Mouse (Mus musculus) kidney, embryonic 14.5 days (tissue): ENCODE measurements around the gene Ccdc102a. TPM values are rescaled to one million over a fixed set of nuclear protein-coding genes. Genes with fewer than 3 reads are reported as not detected.

ENCODE experiments used
- ATAC-seq: fragments of 200-750 bp; cut with Nextera tagmentation; 2 replicates; pipeline ENCODE4 v1.8.0; 2017; ENCODE audit warnings: moderate number of reproducible peaks, mild to moderate bottlenecking, moderate TSS enrichment, moderate library complexity; ENCODE audit not compliant: low FRiP score, low TSS enrichment
- H3K27ac ChIP-seq: fragments of 300-500 bp; sonication (generic); 2 replicates; pipeline ENCODE4 v1.5.1; 2014; ENCODE audit warnings: low read depth, mild to moderate bottlenecking, low read length, moderate library complexity, mixed read lengths
- H3K27me3 ChIP-seq: fragments of 300-500 bp; sonication (generic); 2 replicates; pipeline ENCODE4 v1.6.1; 2014; ENCODE audit warnings: mild to moderate bottlenecking, low read length; ENCODE audit not compliant: control insufficient read depth, insufficient read depth
- H3K36me3 ChIP-seq: fragments of 300-500 bp; sonication (generic); 2 replicates; pipeline ENCODE4 v1.6.1; 2014; ENCODE audit warnings: low read length, mixed read lengths; ENCODE audit not compliant: control insufficient read depth, insufficient read depth
- H3K4me1 ChIP-seq: fragments of 300-500 bp; sonication (generic); 2 replicates; pipeline ENCODE4 v1.6.1; 2014; ENCODE audit warnings: low read length, mixed read lengths; ENCODE audit not compliant: control insufficient read depth, insufficient read depth
- H3K4me2 ChIP-seq: fragments of 300-500 bp; sonication (generic); replicated peaks from 2 replicates; pipeline ENCODE4 v1.6.1; 2014; ENCODE audit warnings: low read depth, mild to moderate bottlenecking, low read length
- H3K4me3 ChIP-seq: fragments of 300-500 bp; sonication (generic); 2 replicates; pipeline ENCODE4 v1.5.1; 2014; ENCODE audit warnings: mild to moderate bottlenecking, low read length
- H3K9ac ChIP-seq: fragments of 300-500 bp; sonication (generic); 2 replicates; pipeline ENCODE4 v1.6.1; 2014; ENCODE audit warnings: low read depth, mild to moderate bottlenecking, low read length, moderate library complexity
- H3K9me3 ChIP-seq: fragments of 300-500 bp; sonication (generic); 2 replicates; pipeline ENCODE4 v1.6.1; 2016; ENCODE audit warnings: low read length; ENCODE audit not compliant: control insufficient read depth
- WGBS: fragments of 180-500 bp; shearing (Covaris S2); extraction: QIAGEN DNeasy Blood & Tissue Kit; methylation state at CpG from one replicate; pipeline ENCODE4 v1.1.7; 2014; 5-methylcytosine and 5-hydroxymethylcytosine counted together
- polyA plus RNA-seq: library from polyadenylated mRNA; unstranded; fragments of >200 nt; fragmentation: Nextera tagmentation; extraction: Ambion mirVana; gene quantifications from 2 replicates; pipeline ENCODE4 v1.2.1, GENCODE M21; 2014

Ccdc102a gene
- polyA plus RNA-seq, 1 experiment from 2014 or later = 29.4 TPM

GRCm38 (mm10) chr8:94875096-94875870 lies 42.6 kb downstream of the Ccdc102a start:
- H3K27ac ChIP-seq = no peak overlapping the region
- peak overlapping the region; percentile 81 for H3K4me2 ChIP-seq
- peak overlapping the region; percentile 72 for H3K9ac ChIP-seq
- no peaks in the 10 kb centered on the region for H3K36me3 ChIP-seq
- no peak for ATAC-seq
- H3K9me3 ChIP-seq = no peaks in the 10 kb centered on the region
- WGBS = 16% methylated on average over 17 of the region's 17 CpGs
- peak overlapping the region; percentile 60 for H3K4me3 ChIP-seq
- H3K4me1 ChIP-seq = peaks cover 26% of the 10 kb centered on the region; the same call in 1 of the 2 replicates
- H3K27me3 ChIP-seq = no peaks in the 10 kb centered on the region

GRCm38 (mm10) chr8:94874358-94874757 lies 43.5 kb downstream of the Ccdc102a start:
- H3K4me3 ChIP-seq = peak overlapping the region; percentile 60; the same call in 1 of the 2 replicates
- peaks cover 31% of the 10 kb centered on the region; the same call in 1 of the 2 replicates for H3K4me1 ChIP-seq
- no peaks in the 10 kb centered on the region for H3K27me3 ChIP-seq
- ATAC-seq = no peak
- H3K36me3 ChIP-seq = no peaks in the 10 kb centered on the region
- H3K27ac ChIP-seq = no peak overlapping the region
- peak overlapping the region; percentile 81; the same call in 1 of the 2 replicates for H3K4me2 ChIP-seq
- no peak overlapping the region for H3K9ac ChIP-seq
- 14% methylated on average over 6 of the region's 6 CpGs for WGBS
- H3K9me3 ChIP-seq = no peaks in the 10 kb centered on the region

- H3K4me1 ChIP-seq = peaks cover 31% of the 10 kb centered on the region; the same call in 1 of the 2 replicates
- no peak for ATAC-seq
- H3K4me2 ChIP-seq = no peak overlapping the region; the same call in 1 of the 2 replicates
- no peaks in the 10 kb centered on the region for H3K36me3 ChIP-seq
- 81% methylated on average over 2 of the region's 2 CpGs for WGBS
- H3K27ac ChIP-seq = no peak overlapping the region
- no peaks in the 10 kb centered on the region for H3K27me3 ChIP-seq
- H3K4me3 ChIP-seq = no peak overlapping the region
- H3K9ac ChIP-seq = no peak overlapping the region
- H3K9me3 ChIP-seq = no peaks in the 10 kb centered on the region
Measured at GRCm38 (mm10) chr8:94872576-94872975, 45.3 kb downstream of the Ccdc102a start.

- Histone ChIP-seq H3K9ac (no peak overlapping the region), H3K9me3 (no peaks in the 10 kb centered on the region), H3K27me3 (no peaks in the 10 kb centered on the region), H3K4me1 (peaks cover 31% of the 10 kb centered on the region; the same call in 1 of the 2 replicates), H3K4me2 (peak overlapping the region; percentile 91), H3K4me3 (no peak overlapping the region), H3K36me3 (peaks cover 2% of the 10 kb centered on the region; the same call in 1 of the 2 replicates), H3K27ac (no peak overlapping the region; the same call in 1 of the 2 replicates)
- no peak for ATAC-seq
- WGBS = 46% methylated on average over 3 of the region's 3 CpGs
Measured at GRCm38 (mm10) chr8:94872156-94872555, 45.7 kb downstream of the Ccdc102a start.

GRCm38 (mm10) chr8:94871108-94871894 lies 46.6 kb downstream of the Ccdc102a start:
- peaks cover 11% of the 10 kb centered on the region for H3K36me3 ChIP-seq
- 2% methylated on average over 6 of the region's 7 CpGs for whole genome bisulfite sequencing
- peaks cover 26% of the 10 kb centered on the region; the same call in 1 of the 2 replicates for H3K4me1 ChIP-seq
- H3K27ac ChIP-seq = peak overlapping the region; percentile 30; the same call in 1 of the 2 replicates
- ATAC-seq = peak; percentile 65
- no peaks in the 10 kb centered on the region for H3K27me3 ChIP-seq
- H3K9ac ChIP-seq = peak overlapping the region; percentile 56
- peak overlapping the region; percentile 91 for H3K4me2 ChIP-seq
- H3K9me3 ChIP-seq = no peaks in the 10 kb centered on the region
- peak overlapping the region; percentile 48 for H3K4me3 ChIP-seq

GRCm38 (mm10) chr8:94870474-94871107 lies 47.3 kb downstream of the Ccdc102a start:
- ATAC-seq = no peak
- Histone ChIP-seq H3K9me3 (no peaks in the 10 kb centered on the region), H3K27me3 (no peaks in the 10 kb centered on the region), H3K4me2 (peak overlapping the region; percentile 91), H3K9ac (peak overlapping the region; percentile 56), H3K4me1 (peaks cover 25% of the 10 kb centered on the region; the same call in 1 of the 2 replicates), H3K4me3 (peak overlapping the region; percentile 48), H3K36me3 (peaks cover 18% of the 10 kb centered on the region), H3K27ac (no peak overlapping the region)
- 3% methylated on average over 22 of the region's 22 CpGs for WGBS

- H3K9me3 ChIP-seq = no peaks in the 10 kb centered on the region
- peaks cover 20% of the 10 kb centered on the region; the same call in 1 of the 2 replicates for H3K4me1 ChIP-seq
- ATAC-seq = no peak
- 33% methylated on average over 4 of the region's 4 CpGs for WGBS
- no peaks in the 10 kb centered on the region for H3K27me3 ChIP-seq
- H3K4me3 ChIP-seq = peak overlapping the region; percentile 48
- H3K36me3 ChIP-seq = peaks cover 24% of the 10 kb centered on the region
- H3K9ac ChIP-seq = peak overlapping the region; percentile 56
- no peak overlapping the region for H3K27ac ChIP-seq
- peak overlapping the region; percentile 91 for H3K4me2 ChIP-seq
Measured at GRCm38 (mm10) chr8:94870003-94870402, 47.9 kb downstream of the Ccdc102a start.

- no peak overlapping the region for H3K4me3 ChIP-seq
- 72% methylated on average over 7 of the region's 7 CpGs for WGBS
- no peak overlapping the region for H3K4me2 ChIP-seq
- H3K4me1 ChIP-seq = peaks cover 19% of the 10 kb centered on the region; the same call in 1 of the 2 replicates
- ATAC-seq = no peak
- H3K27me3 ChIP-seq = no peaks in the 10 kb centered on the region
- no peaks in the 10 kb centered on the region for H3K9me3 ChIP-seq
- peaks cover 32% of the 10 kb centered on the region for H3K36me3 ChIP-seq
- H3K9ac ChIP-seq = no peak overlapping the region
- H3K27ac ChIP-seq = no peak overlapping the region
Measured at GRCm38 (mm10) chr8:94869146-94869545, 48.8 kb downstream of the Ccdc102a start.
